Mouse (Mus musculus) ovary, postnatal 36 days (tissue): ENCODE results near the gene Mpdu1.
A peak's percentile ranks its signal among the peaks of the same experiment; 100 is the strongest.

Experiments used
- DNase-seq: peaks from one replicate; pipeline ENCODE4 v3.0.0; 2022; ENCODE audit warnings: low spot score, mixed read lengths

The Mpdu1 gene

DNA sequence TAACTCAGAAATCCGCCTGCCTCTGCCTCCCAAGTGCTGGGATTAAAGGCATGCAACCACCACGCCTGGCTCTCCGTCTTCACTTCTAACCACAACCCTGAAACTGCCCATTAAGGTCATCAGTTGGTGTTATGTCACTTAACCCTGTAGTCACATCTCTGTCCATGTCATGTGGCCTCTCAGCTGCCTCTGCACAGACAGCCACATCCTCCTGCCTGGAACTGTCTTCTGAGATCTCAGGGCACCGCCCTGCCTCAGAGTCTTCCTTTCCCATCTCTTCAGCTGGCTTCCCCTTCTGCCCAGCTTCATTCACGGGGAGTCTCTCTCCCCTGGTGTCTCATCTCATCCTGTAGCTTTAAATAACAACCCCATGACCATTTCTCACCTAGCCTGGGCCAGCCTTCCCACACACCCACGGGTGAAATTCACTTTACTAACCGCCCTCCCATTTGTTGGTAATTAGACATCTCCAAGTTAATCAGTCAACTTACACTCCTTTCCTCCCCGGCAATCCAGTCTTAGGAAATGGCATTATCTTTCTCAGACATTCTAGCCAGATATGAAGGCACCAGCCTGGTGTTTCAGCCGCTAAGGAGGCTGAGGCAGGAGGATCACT is 29.9 kb upstream of the Mpdu1 start:
- DNase-seq: no peak

DNA sequence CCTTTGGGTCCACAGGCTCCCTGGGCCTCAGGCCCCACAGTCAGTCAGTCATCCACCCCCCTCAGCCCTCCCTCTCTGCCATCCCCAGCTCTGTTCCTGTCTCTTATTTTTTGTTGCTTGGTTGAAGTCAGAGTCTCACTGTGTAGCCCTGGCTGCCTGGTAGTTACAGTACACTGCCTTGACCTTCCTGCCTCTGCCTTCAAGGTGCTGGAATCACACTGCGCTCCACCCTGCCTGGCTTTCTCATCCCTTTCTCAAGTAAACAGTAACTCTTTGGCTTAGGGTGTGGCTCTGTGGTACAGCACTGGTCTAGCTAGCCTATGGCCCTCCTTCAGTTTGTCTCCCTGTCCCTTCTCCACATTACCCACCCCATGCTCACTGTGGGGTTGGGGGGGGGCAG is 27.4 kb upstream of the Mpdu1 start:
- no peak for DNase-seq

DNA sequence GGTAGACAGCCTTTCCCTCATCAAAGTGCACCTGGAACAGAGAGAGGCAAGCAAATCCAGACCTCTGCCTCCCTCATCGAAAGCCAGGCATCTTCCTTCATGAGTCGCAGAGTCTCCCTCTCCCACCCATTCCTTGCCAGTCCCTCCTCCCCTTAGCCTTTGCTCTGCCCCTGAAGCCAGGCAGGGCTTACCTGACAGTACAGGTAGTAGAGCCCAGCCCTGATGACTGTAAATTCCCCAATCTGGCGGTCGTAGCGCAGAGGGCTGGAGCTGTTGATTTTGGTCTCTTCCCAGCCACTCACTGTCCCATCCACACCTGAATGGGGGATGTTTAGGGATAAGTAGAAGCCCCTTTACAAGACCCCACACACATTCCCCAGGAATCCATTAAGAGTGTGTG is 24.6 kb upstream of the Mpdu1 start:
- no peak for DNase-seq

DNA sequence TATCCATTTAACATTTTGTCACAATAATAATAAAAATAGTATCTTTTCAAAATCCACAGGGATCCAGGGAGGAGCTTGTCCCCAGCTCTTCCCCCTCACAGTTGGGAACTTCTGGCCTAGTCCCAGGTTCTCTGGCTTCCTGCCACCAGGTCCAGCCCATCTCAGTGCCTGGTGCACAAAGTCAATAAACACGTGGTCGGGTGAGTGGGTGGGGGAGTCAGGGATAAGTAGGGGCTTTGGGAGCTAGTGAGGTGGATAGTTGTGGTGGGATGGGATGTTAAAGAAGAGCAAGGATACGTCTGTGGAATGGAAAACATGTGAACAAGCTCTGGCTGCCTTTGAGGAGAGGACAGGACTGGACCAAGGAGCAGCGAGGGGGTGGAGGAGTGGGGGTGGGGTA is 23.9 kb upstream of the Mpdu1 start:
- DNase-seq: peak; percentile 79

DNA sequence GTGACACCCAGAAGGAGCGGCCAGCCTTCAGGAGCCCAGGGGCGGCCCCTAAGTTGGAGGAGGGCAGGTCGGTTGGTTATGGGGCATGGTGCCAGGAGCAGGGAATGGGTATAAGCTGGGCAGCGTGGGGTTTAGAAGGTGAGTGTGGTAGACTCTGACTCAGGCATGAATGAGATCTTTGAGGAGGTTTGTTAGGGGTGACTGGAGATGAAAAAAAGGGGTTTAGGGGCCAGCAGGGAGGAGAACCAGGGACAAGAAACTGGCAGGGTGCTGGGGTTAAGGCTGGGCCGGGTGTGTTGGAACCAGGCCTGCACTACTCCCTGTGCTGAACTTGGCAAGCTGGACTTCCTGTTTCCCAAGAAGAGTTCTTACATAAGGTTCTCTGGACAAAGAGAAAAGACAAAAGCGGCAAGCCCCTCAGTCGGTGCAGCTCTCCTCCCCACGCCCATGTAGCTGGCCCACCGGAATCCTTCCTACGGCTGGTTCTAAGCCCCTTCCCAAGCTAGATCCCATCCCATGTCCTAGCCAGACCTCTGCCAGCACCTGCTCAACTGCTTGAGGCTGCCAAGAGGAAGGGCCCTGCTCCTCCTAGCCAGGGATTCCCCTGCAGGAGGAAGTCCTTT is 23.2 kb upstream of the Mpdu1 start, which contains the start of gene Tnfsf13:
Gene Tnfsf13 (minus strand): TSS at position 259 of the 623 bp plus-strand sequence.
- DNase-seq: peak; percentile 73

DNA sequence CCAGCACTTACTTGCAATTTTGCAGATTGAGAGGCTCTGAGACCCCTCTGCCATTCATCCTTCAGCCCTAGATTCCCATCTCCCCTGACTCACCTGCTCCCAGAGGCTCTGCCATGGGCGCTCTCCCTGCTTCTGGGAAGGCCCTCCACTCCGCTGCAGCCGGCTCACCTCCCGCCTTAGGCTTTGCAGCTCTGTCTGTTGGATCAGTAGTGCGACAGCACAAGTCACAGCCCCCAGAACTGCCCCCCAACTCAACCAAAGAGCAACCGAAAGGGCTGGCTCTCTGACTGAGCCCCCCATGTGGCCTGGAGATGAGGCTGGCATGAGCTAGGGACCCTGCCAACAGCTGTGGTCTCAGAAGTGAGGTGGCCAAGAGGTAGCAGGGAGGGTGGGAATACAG is 22.5 kb upstream of the Mpdu1 start:
- DNase-seq: peak; percentile 21

DNA sequence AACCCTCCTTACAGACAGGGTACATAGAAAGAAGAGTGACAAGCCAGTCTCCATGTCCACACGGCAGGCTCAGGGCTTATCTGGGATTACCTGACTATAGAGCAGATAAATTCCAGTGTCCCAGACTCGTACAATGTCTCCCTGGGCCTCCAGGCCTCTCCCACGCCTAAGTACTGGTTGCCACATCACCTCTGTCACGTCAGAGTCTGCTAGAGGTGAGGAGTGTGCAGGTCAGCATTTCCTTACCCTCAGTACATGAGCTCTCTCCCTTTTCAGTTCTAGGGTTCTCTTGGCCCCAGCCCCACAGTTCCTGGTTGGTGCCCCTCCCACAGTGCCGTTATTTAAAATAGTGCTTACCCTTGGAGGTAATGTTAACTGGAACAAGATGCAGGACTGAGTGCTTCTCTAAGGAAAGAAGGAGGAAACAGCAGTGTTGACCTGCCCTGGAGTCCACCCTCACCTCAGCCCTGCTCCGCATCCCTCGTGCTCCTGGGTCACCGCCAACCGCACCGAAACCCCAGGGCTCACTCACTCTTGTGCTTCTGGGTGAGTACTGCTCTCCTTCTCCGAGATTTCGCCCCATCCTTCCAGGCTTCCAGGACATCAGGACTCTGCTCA is 21.8 kb upstream of the Mpdu1 start:
- peak; percentile 35 for DNase-seq

DNA sequence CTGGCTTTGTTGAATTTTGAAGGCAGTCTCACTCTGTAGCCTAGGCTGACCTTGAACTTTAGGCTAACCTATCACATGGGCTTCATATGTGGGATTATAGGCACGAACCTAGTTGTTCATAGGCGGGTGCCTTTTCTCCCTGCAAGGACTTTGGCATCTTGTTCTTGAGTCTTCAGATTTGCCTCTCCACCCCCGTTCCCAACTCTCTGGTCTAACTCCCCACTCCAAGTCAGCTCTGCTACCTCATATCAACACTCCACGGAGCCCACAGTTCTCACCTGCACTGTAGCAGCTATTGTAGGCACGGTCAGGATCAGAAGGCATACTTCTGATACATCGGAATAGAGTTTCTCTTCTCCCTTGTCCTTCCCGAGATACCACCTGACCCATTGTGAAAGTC is 21.1 kb upstream of the Mpdu1 start:
- no peak for DNase-seq

DNA sequence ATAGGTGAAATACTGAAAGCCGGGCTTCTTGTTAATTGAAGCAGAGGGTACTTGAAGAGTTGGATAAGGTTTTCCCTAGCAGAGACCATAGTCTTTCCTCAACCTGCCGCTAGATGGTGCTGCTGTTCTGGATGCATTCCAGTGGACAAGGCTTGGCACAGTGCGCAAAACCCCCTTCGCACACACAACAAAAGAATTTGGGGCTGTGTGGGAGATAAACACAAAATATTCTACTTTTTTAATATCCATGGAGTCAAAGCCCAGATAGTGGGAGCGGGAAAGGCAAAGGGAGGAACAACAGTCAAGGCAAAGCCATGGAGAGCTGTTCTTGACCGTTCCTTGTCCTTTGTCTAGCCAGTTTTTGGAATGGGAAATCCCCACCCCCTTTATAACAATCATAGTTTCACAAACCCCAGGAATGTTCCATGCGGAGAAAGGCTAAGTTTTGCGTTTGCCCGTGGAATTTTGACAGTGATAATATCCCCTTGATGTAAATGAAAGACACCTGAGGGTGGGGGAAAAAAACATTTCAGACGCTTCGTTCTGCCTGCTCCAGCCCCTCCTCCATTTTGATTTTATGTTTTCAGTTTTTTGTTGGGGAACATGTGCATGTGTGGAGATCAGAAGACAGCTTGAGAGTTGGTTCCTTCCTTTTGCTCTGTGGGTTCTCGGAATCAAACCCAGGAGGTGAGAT is 20.5 kb upstream of the Mpdu1 start:
- peak; percentile 88 for DNase-seq

DNA sequence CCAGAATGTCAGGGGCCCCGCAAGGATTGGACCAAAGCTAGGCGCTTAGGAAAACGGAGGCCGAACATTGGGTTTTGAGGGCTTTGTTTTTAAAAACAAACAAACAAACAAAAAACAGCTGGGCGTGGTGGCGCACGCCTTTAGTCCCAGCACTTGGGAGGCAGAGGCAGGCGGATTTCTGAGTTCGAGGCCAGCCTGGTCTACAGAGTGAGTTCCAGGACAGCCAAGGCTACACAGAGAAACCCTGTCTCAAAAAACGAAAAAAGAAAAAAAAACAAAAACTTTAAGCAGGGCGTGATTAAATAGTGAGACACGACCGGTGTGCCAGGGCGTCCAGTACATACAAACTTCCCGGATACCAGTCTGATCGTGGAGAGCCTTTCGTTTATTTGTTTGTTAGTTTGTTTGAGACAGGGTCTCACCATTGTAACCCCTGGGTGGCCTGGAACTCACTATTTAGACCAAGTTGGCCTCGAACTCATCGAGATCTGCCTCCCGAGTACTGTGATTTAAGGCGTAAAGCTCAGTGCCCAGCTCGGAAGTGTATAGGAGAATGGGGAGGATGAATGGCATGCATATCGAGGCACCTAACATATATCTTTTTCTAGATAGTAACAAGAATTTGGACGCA is 19.9 kb upstream of the Mpdu1 start:
- no peak for DNase-seq

DNA sequence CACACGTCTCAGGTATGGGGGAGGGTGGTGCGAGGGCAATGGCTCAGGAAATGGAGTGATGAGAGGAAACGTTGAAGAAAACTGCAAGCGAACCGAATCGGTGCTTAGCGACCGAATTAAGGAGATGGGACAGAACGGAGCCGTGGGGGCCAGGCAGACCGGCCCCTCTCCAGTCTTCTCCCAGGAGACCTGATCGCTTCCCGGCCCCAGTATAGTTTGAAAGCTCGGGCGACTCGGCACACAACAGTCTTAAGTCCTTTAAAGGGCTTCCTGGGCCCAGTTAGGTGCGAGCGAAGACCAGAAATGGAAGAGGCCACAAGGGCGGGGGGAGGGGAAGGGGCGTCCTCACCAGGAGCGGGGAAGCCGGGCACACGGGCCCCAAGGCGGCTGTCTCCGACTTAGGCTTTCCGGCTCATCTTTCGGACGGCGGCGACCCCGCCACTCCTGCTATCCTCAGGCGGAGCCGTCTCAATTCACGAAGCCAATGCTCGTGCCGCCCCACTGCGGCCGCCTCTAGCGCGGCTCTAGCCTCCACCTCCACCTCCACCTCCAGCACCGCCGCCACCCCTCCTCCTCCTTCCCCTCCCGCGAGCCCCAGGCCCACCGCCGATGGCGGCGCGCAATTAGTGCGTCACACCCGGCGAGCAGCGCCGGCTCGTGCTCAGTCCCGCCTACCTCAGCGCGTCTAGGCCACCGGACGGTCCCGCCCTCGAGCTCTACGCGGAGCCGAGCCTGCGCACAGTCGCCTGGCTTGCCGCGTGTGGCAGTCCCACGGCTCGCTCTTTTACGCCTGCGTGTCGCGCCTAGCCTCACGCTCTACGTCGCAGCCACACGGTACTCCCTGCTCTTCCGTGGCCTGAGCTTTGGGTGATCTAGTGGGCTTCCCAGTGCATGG is 19.1 kb upstream of the Mpdu1 start, which contains the start of gene Senp3:
Gene Senp3 (minus strand): TSS at position 771 of the 895 bp plus-strand sequence.
- DNase-seq: peak; percentile 96

DNA sequence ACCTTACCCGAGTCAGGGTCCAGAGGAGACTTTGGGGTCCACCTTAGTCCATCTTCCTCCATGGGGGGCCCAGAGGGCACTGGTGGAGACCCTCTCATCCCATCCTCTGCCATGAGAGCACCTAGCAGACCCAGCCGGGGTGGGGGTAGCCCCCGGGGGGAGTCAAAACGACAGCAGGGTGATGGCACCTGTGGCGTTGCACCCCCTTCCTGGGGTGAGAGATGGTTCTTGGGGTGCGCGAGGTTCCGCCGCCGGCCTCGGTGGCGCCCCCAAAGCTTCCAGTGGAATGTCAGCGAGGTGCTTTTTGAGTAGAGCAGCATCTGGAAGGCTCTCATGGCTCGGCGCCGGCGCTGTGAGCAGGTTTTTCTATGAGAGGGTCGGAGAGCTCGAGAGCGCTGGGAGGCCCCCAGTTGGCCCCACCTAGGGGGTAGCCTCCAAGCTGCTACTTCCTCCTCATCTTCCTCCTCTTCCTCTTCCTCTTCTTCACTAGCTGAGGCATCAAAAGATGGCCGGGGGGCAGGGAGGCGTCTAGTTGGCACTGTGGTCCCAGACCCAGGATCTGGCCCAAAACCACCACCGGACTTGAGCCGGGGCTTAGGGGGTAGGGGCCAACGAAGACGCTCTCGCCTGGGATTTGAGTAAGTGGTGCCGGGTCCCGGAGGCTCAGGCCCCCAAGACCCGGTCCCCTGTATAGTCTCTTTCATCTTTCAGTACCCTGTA is 17.9 kb upstream of the Mpdu1 start:
- no peak for DNase-seq

DNA sequence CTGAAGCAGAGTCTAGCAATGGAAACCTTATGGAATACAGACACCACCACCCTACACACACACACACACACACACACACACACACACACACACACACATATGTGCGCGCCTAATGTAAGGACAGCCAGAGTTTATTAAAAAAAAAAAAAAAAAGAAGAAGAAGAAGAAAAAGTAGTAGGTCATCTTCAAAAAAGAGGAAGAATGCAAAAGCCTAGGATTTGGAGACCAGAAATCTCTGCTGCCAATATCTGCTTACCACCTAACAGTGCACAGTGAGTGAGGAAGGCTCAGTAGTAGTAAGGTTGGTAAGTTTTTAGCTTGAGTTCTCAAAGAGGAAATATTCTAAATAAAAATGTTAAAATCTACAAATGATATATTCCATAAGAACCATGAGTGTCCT is 16.7 kb upstream of the Mpdu1 start:
- DNase-seq: no peak

DNA sequence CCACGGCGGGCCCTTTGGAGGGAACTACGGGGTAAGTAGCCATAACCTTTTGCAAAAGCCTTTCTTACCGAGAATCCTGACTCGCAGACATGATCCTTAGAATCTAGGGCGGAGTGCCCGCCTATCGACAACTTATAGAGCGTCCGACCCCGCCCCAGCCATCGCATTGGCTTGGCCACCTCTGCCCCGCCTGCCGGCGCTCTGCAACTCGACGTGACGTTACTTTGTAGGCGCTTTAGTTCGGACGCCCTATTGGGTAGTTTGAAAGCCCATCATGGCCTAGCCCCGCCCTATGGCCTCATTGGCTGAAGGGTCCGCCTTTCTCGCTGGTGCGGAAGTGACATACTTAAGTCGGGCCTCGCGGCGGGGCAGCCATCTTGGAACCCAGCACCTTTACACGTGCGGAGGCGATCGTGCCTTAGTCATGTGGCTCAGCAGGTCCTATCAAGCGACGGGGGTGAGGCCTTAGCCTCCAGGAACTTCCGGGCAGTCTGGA is 9.8 kb upstream of the Mpdu1 start, which contains the start of gene Eif4a1:
Gene Eif4a1 (minus strand): TSS at position 213 of the 496 bp plus-strand sequence.
- peak; percentile 100 for DNase-seq

DNA sequence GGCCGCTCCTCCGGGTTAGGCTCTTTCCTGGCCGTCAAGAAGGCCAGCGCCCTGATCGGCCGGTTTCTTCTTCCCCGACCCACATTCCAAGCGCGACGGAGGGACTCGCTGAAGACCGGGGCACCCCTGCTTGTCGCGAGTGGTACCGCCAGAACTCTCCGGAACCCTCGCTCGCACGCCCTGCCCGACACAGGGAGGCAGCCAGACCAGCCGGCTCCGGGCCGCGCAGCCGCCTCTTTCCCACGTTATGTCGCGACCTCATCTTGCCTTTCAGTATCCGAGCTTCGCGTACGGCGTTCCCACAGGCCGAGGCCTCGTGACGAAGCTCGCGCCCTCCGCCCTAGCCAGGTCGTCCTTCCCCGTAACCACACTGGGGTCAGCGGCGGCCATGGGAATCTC is 9.3 kb upstream of the Mpdu1 start:
- DNase-seq: no peak

DNA sequence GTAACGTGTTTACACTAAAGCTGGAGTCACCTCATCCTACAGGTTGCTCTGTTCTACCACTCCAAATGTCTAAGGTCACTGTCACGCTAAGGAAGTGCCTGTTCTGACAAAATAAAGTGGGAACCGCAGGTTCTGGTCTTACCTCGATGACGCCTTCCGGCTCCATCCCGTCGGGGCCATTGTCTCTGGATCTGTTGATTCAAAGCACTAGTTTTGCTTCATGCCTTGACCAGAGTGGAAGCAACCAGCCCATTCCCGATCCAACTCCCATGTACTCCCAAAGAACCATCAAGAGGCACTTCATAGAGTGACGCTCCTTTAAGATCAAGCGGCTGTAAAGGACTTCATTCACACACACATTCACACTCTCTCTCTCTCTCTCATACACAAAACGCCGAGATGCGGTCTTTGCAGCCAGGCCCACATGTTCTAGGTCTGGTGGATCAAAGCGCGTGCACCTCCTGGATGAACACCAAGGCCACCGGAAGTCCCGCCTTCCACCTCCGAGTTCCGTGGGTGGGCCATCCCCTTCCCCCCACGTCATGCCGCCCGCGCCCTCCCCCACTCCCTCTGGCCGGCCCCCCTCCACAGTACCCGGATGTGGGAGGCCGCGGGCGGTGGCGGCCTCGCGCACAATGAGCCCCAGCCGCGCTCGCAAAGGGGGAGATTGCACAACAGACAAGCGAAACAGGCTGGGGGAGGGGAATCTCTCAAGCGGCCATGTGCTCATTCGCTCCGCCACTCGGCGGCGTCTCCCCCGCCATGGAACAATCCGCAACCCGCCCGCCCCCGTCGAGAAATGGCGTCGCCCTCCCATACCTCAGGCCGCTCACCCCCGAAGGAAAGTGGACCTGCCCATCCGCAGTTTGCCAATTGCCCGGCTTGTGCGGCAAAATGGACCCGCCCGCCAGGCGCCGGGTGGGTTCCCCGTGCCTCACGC is 8.6 kb upstream of the Mpdu1 start:
- peak; percentile 93 for DNase-seq

DNA sequence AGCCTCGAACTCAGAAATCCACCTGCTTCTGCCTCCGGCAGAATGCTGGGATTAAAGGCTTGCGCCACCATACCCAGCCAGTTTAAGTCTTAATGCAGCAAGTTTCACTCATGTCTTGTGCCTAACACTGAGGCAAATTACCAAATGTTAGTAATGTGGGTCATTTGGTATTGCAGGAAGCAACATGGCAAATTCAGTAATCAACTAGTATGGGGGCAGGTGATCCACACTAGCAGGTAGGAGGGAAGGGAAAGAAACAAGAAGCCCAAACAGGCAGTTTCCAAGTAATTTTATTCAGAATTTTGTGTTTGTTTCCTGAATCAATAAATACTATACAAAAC is 4.2 kb upstream of the Mpdu1 start:
- no peak for DNase-seq

DNA sequence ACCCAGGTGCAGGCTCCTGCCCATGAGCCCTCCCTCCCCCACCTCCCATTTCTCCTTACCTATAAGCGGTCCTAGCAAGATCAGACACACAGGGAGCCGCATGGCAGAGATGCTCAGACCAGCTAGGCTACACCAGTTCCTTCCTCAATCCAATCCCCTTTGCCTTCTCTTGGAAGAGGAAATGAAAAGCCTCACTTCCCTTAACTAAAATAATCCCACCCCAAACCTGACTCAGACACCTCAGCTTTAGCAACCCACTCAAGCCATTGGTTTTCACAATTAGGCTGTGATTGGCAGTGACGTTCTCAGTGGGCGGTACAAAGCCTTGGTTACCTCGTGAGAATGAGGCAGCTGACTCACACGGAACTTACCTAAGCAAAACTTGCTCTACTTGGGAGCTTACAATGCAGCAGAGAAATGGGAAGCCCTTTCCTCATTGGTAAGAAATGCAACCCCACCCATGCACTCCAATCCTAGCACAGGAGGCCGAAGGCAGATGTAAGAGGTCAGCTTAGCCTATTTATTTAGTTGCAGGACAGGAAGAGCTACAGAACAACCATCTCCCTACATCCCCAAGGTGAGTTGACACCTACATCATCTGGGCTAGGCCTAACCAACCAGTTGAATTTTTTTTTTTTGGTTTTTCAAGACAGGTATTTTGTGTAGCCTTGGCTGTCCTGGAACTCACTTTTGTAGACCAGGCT is 3.7 kb upstream of the Mpdu1 start, which contains the start of gene Cd68:
Gene Cd68 (minus strand): TSS at position 193 of the 704 bp plus-strand sequence.
- peak; percentile 20 for DNase-seq
